Mouse (Mus musculus) C2C12 (cell line): ENCODE results near the gene Kif7. TPM values are rescaled to one million over a fixed set of nuclear protein-coding genes. Genes with fewer than 3 reads are reported as not detected.

Experiments used
- H3K27me3 ChIP-seq: one replicate; pipeline ENCODE4 v1.6.1; 2011; ENCODE audit not compliant: control insufficient read depth, insufficient read depth, insufficient read length
- H3K36me3 ChIP-seq: one replicate; pipeline ENCODE4 v1.6.1; 2011; ENCODE audit not compliant: control insufficient read depth, insufficient read depth
- H3K4me3 ChIP-seq: one replicate; pipeline ENCODE4 v1.5.1; 2011; ENCODE audit warnings: mild to moderate bottlenecking, control low read depth; ENCODE audit not compliant: poor library complexity, insufficient read depth, severe bottlenecking
- H3K79me2 ChIP-seq: one replicate; pipeline ENCODE4 v1.6.1; 2011; ENCODE audit not compliant: control insufficient read depth, insufficient read depth
- H3K79me3 ChIP-seq: one replicate; pipeline ENCODE4 v1.6.1; 2011; ENCODE audit warnings: low read depth, control low read depth
- H3ac ChIP-seq: one replicate; pipeline ENCODE3; 2011; ENCODE audit warnings: low read depth; ENCODE audit not compliant: control insufficient read depth, insufficient read length
- CEBPB ChIP-seq: IDR thresholded peaks from one replicate; pipeline ENCODE4 v1.6.1; 2011; ENCODE audit warnings: low read depth, mild to moderate bottlenecking, control low read depth, moderate library complexity
- CTCF ChIP-seq: IDR thresholded peaks from one replicate; pipeline ENCODE4 v1.5.1; 2011; ENCODE audit not compliant: control insufficient read depth, insufficient read depth, insufficient read length
- FOSL1 ChIP-seq: IDR thresholded peaks from one replicate; pipeline ENCODE4 v1.8.0; 2011; ENCODE audit warnings: mild to moderate bottlenecking, low read length; ENCODE audit not compliant: poor library complexity, insufficient read depth, severe bottlenecking
- MAX ChIP-seq: IDR thresholded peaks from one replicate; pipeline ENCODE4 v1.6.1; 2011; ENCODE audit warnings: mild to moderate bottlenecking, control low read depth
- MYOD1 ChIP-seq: IDR thresholded peaks from one replicate; pipeline ENCODE4 v1.6.1; 2011; ENCODE audit warnings: low read depth; ENCODE audit not compliant: control insufficient read depth, insufficient read length
- MYOG ChIP-seq: IDR thresholded peaks from one replicate; pipeline ENCODE4 v1.6.1; 2011; ENCODE audit not compliant: control insufficient read depth, insufficient read length; ENCODE audit errors: extremely low read depth
- USF1 ChIP-seq: IDR thresholded peaks from one replicate; pipeline ENCODE4 v1.6.1; 2011; ENCODE audit warnings: low read depth, mild to moderate bottlenecking, control low read depth, moderate library complexity
- polyA plus RNA-seq: library from polyadenylated mRNA; unstranded; fragments of >200 nt; fragmentation: generic; extraction: Trizol; gene quantifications from one replicate; pipeline ENCODE4 v1.2.1, GENCODE M21; 2012; ENCODE audit warnings: missing spikeins

The Kif7 gene
- polyA plus RNA-seq, 1 experiment = 5.5 TPM

DNA sequence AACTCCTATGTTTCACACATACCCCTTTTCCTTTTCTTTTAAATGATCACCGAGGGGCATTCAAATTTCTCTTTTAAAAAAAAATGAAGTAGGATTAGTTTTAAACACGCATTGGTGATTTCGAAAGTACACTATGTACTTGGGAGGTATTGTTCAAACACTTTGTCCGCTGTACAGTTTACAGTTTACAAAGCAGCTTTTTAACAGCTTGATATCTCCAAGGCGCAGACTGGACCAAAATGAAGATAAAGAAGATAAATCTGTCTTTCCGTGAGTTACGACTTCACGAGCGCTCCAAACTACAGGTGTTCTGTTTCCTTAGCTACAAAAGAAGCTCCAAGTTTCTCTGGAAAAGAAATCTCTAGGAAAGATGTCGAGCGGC lies 26.7 kb upstream of the Kif7 start:
- H3K4me3 ChIP-seq = peak overlapping the region; percentile 45
- H3K79me3 ChIP-seq = no peaks in the 10 kb centered on the region
- H3K27me3 ChIP-seq = no peaks in the 10 kb centered on the region
- H3ac ChIP-seq = no peak overlapping the region
- H3K36me3 ChIP-seq = no peaks in the 10 kb centered on the region
- H3K79me2 ChIP-seq = no peaks in the 10 kb centered on the region
- no peak for TF ChIP-seq MYOG
- TF ChIP-seq CEBPB = no peak
- no peak for TF ChIP-seq CTCF
- no peak for TF ChIP-seq MYOD1
- TF ChIP-seq FOSL1 = no peak
- TF ChIP-seq USF1 = no peak
- TF ChIP-seq MAX = no peak

DNA sequence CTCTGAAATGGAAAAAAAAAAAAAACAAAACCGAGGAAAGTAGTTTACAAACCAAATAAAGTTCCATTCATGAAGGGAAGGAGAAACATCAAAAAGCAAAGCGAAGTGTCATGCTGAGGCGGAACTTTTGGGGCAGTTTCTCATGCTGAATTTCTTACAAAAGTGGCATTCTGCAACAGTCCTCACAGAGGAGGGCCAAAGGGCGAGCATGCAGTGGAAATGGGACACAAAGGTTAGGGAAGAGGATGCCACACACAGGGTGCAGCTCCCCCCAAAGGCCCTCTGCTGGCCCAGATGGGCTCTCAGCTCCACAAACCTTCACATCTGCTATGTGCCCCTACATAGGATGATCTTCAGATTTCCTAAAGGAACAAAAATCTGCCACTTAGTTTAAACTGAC lies 24.8 kb upstream of the Kif7 start:
- H3ac ChIP-seq = no peak overlapping the region
- no peak overlapping the region for H3K4me3 ChIP-seq
- H3K79me3 ChIP-seq = no peaks in the 10 kb centered on the region
- H3K79me2 ChIP-seq = no peaks in the 10 kb centered on the region
- no peaks in the 10 kb centered on the region for H3K36me3 ChIP-seq
- no peak for TF ChIP-seq MYOD1
- H3K27me3 ChIP-seq = no peaks in the 10 kb centered on the region

DNA sequence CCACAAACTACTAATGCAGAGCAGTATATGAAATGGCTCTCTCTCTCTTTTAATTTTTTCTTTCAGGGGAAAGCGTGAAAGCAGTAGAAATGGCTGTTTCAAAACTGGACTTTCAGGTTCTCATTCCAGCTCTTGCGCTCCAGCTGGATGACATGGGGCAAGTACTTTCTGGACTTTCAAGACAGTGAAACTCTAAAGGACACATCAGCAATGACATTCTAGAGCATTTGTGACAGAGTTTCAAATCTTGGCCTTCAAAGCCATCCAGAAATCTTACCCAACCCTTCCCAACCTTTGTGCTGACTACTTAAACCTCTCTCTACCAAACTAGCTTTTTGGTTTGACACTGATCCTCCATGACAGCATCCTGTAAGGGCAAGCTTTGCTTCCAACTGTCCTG lies 23.4 kb upstream of the Kif7 start:
- Histone ChIP-seq H3ac (no peak overlapping the region), H3K27me3 (no peaks in the 10 kb centered on the region), H3K4me3 (no peak overlapping the region), H3K79me2 (no peaks in the 10 kb centered on the region), H3K36me3 (no peaks in the 10 kb centered on the region), H3K79me3 (no peaks in the 10 kb centered on the region)
- TF ChIP-seq MYOD1 (no peak), CTCF (no peak), FOSL1 (no peak), USF1 (no peak), CEBPB (no peak), MAX (no peak), MYOG (no peak)

DNA sequence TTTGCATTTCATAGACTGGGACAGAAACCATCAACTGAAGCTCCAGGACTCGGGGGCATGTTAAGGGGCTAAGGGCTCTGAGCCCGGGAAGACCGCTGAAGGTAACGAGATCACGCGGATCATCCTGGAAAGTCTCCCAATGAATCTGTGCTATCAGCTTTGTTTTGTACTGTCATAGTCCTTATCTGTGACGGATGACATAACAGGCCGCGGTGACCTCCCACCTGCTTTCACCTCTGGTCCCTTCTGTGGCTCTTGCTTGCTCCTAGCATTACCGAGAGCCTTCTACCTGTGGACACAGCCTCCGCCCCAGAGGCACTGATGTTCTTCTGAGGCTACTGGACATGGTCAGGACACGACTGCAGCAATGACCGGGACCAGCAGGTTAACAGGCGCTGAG lies 21.0 kb upstream of the Kif7 start:
- Histone ChIP-seq H3K79me3 (no peaks in the 10 kb centered on the region), H3K79me2 (no peaks in the 10 kb centered on the region), H3K27me3 (peaks cover 5% of the 10 kb centered on the region), H3ac (no peak overlapping the region), H3K4me3 (no peak overlapping the region), H3K36me3 (no peaks in the 10 kb centered on the region)
- no peak for TF ChIP-seq USF1
- no peak for TF ChIP-seq CTCF
- TF ChIP-seq MYOD1 = no peak
- no peak for TF ChIP-seq MYOG

DNA sequence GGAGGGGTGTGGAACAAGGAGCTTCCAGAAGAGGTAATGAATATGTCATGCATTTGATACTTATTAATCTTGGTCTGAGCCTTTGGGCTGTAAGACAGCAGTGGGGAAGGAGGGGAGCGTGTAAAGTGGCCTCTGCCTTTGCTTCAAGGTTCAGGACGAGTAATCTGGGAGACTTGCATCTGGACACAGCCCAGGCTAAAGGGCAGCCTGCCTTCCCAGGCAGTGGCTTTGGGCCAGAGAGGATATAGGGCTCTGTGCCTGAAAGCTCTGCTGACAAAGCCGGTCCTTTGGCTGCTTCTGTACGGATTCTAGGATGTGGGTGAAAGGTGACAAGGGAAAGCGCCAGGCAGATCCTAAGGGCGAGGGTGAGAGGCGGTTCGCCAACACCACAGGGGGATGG lies 19.0 kb upstream of the Kif7 start:
- H3K4me3 ChIP-seq = no peak overlapping the region
- H3ac ChIP-seq = no peak overlapping the region
- no peaks in the 10 kb centered on the region for H3K79me3 ChIP-seq
- no peaks in the 10 kb centered on the region for H3K36me3 ChIP-seq
- H3K27me3 ChIP-seq = peaks cover 9% of the 10 kb centered on the region
- no peaks in the 10 kb centered on the region for H3K79me2 ChIP-seq
- TF ChIP-seq CEBPB (no peak), MYOG (no peak), MAX (no peak), FOSL1 (no peak), CTCF (no peak), USF1 (no peak), MYOD1 (no peak)

DNA sequence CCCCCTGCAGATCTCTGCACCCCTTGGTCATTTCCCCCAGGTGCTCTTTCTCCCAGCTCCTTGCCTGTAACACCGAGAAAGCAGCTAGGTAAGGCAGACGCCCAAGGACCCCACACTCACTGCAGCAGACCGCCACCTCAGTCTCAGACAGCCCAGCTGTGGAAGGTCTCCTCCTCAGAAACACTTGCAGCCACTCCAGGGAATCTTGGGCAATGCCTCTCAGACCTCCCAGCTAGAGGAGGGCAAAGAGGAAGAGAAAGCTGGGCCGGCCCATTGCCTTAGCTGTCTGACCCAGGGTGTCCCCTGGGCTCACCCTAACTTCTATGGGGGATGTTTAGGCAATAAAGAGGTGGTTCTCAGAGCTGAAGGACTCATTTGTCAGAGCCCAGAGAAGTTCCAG lies 17.1 kb upstream of the Kif7 start, which contains the start of gene Plin1:
Gene Plin1, minus strand, starts transcription at position 282 of the 400 bp plus-strand sequence.
- TF ChIP-seq CTCF (no peak), MYOD1 (no peak), MAX (no peak), MYOG (no peak), USF1 (no peak)
- Histone ChIP-seq H3K79me2 (no peaks in the 10 kb centered on the region), H3K4me3 (no peak within 1 kb of the TSS), H3K36me3 (no peaks in the 10 kb centered on the region), H3K79me3 (no peaks in the 10 kb centered on the region), H3ac (no peak within 1 kb of the TSS), H3K27me3 (peaks cover 9% of the 10 kb centered on the region)
